Mouse (Mus musculus) spleen, postnatal 36 days (tissue): ENCODE measurements around the gene Khdrbs2.

ENCODE experiments used
- DNase-seq, 2 experiments: peaks; one replicate each; pipeline ENCODE4 v3.0.0; 2022; ENCODE audit warnings: low spot score in 2 of 2, mixed read lengths in 1 of 2

The Khdrbs2 gene

DNA sequence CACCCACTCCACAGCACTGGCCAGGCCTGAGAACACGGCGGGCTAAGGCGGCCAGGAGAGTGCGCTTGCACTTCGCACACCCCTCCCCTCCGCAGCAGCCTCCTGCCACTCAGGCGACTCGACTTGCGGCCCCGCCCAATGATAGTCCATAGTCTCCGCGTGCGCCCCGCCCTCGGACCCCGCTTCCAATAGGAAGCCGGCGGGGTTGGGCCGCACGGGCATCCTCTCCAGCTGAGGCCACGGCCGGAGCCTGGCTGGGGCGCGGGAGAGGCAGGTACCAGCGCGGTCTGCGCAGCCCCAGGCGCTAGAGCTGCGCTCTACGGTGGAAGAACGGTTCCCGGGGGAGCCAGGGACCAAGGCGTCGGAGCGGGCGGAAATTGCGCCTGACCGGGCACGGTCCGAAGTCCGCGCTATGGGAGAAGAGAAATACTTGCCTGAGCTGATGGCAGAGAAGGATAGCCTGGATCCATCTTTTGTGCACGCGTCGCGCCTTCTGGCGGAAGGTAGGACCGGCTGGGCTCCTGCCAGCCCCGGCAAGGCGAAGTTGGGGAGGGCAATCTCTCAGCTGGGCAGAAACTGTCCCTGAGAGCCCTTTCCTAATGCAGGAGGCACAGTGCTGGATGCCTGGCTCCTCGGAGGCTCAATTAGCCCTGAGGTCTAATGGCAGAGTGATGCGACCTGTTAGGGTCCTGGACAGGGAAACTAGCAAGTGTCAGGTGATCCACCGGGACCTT, at the start of gene Khdrbs2:
Gene Khdrbs2 (plus strand): TSS at position 209 of the 734 bp plus-strand sequence.
- no peak for DNase-seq

DNA sequence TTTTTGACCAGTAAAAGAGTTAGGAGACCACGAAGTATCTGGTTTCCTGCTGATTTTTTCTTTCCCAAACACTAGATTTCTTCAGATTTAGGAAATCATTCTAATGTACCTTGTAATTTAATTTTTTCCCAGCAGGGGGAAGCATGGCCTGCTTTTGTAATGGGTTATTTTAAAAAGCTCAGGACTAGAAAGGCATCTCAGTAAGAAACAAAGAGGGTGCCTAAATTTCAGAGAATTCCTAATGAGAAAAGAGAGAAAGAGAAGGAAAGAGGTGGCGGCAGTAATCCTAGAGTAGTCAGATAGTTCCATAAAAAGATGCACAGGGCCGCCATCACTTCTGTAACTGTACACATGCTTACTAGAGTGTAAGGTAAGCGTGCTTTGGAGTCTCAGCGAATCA, 2.1 kb downstream of the Khdrbs2 start:
- DNase-seq: no peak

DNA sequence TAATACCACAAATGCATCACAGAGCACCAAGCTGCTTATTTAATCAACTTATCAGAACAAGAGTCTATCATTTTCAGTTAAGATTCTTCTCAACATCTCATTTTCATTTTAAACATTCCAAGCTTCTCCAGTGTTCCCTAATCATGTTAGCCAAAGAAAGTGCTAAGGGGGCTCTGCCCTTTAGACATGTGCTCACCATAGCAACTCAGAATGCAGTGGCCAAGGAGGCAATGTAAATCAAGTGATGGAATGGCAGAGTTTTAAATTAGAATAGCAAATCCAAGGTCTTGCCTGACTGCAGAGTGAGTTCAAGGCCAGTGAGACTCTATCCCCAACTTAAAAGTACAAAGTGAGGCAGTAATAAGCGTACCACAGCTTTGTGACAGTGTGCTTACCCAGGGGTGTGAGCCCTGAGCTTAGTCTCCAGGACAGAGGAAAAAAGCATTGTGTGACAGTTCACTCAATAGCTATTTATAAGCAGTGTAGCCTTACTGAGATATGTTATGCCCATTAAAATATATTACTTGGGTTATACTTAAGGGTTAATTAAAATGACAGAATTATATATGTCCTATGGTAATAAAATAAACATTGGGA, 27.2 kb downstream of the Khdrbs2 start:
- no peak for DNase-seq

DNA sequence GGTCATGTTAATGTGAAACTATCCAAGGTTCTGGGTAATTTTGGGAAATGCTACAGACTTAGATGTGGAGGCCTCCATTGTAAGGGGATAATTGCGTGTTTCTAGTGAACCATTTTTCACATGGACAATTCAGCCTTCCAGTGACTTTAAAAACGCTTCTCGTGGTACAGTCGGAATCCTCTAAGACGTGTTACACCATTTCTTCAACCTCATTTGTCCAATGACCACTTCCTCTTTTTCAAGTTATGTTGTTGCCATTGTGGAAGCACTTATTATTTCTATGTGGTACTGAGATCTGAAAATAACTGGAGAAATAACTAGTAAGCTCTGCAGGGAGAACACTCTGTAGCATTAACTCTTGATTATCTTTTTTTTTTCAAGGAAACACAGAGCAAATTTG, 75.9 kb downstream of the Khdrbs2 start:
- no peak for DNase-seq

DNA sequence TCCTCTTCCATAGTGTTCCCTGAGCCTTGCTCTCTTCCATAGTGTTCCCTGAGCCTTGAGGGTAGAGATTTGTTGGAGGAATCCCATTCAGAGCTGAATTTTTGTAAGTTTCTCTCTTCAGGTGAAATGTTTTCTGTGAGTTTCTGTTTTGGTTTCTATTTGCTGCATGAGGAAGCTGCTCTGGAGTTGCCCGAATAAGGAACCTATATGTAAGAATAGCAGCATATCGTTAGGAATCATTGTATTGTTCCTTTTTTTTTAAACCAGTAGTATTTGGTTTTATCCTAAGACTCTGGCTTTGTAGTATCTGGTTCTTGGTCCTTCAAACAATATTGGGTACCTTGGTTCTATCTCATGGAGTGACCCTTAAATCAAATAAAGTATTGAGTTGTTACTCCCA, 77.1 kb downstream of the Khdrbs2 start:
- no peak for DNase-seq

DNA sequence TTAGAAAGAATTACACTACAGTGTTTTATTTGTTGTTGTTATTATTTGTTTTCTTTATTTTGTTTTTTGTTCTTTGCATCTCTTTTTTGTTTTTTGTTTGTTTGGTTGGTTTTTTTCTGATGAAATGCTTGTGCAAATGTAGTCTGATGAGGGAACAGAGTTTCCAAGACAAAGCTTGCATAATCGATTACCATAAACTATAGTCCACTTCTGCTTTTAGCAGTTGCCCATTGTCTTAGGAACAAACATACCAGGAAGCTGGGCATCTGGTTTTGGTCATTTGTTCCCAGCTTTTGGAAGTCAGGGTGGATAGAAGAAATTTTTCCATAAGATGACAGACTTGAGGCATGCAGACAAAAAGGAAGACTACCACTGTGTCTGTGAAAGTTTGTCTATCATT, 77.8 kb downstream of the Khdrbs2 start:
- no peak for DNase-seq

DNA sequence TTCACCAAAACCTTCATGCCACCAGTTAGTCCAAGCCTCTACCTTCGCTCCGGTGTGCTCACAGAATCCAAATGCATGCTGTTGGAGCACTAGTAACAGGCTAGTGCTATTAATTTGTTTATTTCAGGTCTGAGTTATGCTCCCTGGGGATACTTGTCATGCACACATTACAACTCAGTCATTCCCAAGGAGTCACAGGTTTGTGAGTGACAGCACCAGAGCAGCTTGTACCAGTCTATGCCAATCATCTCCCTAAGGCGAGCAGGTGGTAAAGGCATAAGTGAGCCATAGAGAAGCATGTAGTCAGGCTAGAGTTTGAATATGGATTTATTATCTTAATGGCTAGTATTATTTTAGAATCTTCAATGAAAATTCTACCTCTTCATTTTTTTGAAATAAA, 86.4 kb downstream of the Khdrbs2 start:
- no peak for DNase-seq

DNA sequence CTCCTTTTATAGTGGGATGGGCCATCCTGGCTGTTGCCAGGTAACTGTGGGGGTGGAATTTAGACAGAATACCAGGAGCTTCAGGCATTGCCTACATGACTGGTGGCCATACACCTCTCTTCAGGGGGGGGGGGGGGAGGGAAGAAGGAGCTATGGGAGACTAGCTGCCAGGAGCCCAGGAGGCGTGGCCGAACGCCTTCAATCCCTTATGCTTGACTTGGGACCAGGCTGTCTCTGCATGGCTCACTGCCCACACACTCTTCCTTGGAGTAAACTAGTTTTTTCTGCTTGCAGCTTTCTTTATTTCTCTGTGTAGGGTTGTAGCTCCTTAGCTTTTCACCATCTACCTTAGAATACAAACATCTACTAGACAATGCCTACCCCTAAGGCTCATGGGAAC, 98.0 kb downstream of the Khdrbs2 start:
- DNase-seq: no peak

DNA sequence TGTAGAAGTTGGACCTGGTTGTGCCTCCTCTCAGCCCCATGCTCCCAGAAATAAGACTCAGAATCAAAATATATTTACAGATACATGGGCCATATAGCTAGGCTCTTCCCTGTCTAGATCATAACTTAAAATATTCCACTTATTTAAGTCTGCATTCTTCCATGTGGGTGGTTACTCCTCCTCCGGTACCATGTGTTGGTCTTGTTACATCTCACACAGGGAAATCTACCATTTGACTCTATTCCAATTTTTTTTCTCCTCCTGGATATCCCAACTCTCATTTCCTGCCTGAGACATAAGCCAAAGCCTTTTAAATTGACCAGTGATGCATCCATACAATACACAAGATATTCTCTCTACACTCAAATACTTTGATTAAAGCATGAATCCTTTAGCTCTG, 122.2 kb downstream of the Khdrbs2 start:
- DNase-seq: no peak

DNA sequence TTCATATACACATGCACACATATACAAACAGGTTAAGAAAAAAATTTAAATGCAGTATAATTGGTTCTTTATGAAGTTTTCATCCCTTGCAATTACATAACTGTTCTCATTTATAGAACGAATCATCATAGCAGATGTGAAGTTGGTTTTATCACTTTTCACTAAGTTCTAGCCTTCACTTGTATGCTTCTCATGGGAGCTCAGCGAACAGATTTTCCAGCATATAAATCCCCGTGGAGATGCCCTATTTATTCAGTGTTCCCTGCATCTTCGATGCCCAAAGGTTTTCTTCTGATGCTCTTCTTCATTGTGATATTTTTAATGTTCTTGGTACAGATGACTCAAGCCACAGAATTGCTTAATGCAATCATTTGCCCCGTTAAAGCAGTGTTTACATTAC, 128.9 kb downstream of the Khdrbs2 start:
- no peak for DNase-seq

DNA sequence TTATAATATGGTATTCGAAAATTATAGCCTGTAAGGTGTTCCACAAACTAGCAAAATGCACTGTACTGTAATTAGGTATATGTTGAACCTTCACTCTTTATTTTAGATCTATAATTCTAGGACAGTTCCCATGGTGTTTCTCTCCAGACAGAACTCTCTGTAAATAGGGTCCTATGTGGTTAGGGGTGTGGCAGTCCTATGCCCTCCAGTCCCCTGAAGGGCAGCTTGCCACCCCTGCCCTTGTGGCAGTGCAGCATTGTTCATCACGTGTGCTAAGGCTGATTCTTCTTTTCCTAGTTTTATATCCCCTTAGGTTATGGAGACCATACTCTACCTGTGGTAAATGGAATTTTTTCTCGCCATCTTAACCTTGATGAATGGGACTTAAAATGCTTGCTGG, 136.6 kb downstream of the Khdrbs2 start:
- no peak for DNase-seq

DNA sequence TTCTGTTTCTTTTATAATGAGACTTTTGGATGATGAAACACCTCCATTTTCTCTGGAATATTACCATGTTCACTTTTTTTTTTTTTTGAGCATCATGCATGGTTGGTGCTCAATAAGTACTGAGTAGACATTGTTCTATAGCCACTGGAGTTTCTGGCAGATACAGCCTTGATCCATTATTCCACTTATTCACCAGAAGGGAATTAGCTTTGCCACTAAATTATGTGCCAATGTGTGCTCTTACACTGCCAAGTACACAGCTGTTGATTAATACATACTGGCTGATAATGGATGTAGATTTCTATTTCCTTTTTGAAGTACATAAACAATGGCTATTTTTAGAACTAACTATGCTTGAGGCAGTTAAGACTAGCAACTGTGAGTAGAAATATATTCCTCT, 137.1 kb downstream of the Khdrbs2 start:
- DNase-seq: no peak

DNA sequence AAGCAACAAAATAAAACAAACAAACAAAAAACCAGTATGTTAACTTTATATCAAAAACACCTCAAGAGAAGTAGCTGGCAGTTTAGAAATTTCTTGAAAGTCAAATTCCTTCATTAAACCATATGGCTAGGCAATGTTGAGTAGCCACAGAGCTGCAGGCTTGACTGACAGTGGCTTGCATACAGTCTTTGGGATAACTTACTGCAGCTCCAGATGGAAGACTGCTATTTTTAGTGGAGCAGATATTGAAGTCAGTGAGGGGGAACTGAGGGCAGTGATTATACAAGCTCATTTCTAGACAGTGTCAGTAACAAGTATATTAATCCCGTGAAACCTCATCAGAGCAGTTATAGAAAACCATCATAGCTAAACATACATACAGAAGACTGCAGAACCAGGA, 166.6 kb downstream of the Khdrbs2 start:
- no peak for DNase-seq

DNA sequence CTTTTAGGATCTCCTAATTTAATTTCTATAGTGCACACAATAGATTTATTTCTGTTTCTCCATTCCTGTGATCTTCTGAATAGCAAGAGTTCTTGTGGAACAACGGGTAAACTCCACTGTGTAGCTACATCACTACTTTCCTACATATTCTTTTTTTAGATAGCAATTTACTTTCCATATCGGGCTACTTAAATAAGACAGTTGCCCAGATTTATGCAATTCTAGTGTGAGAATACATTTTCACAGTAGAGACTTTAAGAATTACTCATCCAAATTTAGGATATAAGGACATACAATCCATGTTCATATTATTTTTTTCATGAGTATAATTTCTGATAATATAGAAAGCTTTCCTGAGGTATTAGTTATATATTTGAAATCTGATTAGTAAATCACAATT, 175.0 kb downstream of the Khdrbs2 start:
- DNase-seq: no peak

DNA sequence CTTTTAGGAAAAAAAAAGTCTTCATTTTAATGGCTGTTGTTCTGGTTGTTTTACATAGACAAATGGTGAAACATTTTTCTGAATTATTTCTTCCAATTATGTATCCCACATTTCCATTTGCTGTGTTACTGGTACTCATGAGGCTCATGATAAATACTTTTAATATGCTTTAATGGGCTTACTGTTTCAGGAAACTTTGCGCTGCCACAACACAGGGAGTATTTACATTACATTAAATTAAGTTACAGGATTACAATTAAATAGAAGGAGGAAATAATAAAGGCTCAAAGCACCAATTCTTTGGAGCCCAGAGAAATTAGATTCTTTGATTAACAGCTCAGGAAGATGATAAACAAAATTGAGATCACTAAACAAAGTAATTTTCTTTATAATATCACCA, 179.6 kb downstream of the Khdrbs2 start:
- no peak for DNase-seq

DNA sequence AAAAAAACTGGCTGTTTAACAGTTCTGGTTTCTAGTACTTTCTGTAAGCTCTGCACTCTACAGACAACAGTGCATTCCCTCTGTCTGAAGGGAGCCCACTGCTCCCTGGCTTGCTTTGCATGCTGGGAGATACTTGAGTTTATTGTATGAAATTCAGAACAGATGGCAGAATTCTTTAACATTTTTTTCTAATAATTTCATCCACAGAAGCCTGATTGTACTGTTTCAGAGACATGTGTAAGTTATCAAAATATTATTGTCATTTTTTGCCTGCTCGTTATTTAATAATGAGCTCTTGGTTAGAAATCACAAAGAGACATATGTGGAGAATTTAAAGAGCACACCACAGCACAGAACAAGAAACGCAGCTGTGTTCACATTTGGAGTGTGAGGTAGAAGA, 191.0 kb downstream of the Khdrbs2 start:
- DNase-seq: no peak

DNA sequence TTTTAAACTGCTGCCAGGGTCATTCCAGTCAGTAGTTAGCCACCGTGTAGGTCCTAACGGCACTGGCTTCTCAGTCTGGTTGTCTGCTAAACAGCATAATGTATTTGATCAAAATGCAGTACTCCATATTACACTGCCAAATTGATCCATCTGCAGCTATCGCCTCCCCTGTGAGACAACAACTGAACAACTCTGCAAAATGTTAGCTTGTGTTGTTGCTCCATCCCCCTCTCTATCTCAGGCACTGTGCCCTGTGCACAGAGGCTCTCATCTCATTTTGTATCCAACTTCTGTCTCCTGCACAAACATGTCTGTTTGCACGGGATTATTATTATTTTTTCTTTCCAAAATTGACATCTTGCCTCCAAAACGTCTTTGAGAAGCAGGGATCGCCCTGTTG, 225.0 kb downstream of the Khdrbs2 start:
- DNase-seq: no peak

DNA sequence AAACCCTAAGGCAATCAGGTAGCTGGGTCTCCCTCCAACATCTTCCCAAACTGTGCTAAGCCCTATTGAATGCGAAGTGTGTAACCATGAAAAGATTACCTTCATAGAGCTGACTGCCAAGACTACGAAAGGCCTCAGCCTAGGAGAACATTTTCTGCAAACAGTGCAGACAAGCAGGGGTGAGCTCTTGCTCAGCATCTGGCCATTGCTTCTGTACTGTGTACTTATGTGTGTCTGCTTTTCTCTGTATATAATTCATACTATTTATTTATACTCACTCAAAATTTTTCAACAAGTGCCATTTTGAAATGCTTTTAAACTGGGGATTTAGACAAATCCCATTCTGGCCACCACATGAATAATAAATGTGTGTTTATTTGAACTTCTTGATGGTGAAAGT, 235.1 kb downstream of the Khdrbs2 start:
- DNase-seq: no peak

DNA sequence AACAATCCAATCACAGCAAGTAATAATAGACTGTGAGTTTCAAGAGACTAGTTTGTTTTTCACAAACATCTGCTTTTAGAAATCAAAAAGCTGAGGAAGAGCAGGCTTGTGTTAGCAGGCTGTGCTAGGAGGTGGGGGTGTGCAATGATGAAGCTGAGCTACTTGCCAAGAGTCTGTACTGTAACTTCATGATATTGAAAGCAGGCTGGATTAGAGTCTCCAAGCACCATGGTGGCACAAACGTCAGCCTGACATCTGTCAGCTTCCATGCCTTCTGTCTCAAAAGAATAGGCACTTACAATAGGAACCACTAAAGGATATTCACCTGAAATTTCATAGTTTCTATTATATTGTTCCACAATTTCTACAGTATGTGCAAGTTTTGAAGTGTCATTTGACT, 255.9 kb downstream of the Khdrbs2 start:
- no peak for DNase-seq

DNA sequence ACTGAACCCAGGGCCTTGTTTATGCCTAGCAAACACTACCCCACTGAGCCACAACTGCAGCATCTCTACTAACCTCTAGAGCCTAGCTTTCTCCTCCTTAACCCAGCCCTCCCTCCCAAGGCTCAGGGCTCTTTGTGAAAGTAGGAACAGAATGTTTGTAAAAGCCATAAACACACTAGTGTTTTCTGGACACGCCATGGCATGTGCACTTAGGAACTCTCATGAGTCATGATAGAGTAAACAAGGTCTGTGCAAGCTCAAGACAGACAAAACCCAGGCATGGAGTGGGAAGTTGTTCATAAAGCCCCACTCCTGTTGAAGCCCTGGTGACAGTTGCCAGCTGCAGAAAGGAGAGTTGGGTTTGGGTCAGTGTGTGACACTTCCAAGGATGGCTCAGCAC, 257.0 kb downstream of the Khdrbs2 start:
- no peak for DNase-seq

DNA sequence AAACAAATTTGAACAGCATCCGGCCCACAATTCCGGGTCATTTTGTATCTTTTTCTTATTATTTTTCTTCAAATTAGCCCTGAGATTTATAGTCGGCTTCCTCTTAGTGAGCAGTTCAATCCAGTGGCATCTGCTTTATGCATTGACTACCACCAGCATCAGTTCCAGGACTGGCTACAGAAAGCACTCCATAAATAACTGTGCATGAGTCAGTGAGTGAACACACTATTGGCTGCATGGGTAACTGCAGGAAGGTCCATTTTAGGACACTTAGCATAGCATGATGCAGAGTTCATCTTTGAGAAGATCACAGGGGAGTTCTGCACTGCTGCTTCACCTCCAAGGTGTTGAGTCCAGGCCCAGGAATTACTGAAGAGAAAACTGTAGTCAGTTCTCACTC, 258.0 kb downstream of the Khdrbs2 start:
- DNase-seq: no peak

DNA sequence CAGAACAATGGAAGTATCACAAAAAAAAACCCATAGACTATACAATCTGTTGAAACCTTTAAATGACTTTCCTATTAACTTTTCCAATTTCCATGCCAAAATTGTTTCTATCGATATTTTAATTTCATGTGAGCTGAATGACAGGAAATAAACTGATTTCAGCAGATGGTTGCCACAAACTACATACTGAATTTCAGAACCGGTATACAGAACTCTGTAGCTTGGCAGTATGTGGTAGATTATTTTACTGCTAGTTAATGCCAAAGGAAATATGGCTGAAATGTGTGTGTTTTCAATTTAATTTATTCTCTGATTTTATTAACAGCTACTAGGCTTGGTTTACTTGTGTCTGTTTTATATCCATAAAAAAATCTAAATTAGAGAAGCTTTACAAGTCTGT, 260.6 kb downstream of the Khdrbs2 start:
- DNase-seq: no peak

DNA sequence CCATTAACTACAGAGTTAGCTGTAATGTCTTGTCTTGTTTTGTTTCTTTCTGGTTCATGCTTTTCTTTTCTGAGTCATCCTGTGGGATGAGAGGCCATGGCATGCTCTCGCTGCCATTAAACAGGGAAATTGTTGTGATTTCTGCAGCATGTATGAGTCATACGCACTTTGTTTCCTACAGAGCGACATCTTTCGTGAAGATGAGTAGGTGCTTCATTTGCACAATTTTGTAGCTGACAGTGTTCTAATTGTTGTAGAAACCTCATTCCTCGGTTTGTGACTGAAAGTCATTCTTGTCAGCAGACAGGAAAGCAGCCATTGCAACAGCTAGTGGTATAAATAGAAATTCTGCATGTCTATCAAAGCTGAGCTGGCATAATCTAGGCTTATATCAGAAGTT, 271.4 kb downstream of the Khdrbs2 start:
- no peak for DNase-seq

DNA sequence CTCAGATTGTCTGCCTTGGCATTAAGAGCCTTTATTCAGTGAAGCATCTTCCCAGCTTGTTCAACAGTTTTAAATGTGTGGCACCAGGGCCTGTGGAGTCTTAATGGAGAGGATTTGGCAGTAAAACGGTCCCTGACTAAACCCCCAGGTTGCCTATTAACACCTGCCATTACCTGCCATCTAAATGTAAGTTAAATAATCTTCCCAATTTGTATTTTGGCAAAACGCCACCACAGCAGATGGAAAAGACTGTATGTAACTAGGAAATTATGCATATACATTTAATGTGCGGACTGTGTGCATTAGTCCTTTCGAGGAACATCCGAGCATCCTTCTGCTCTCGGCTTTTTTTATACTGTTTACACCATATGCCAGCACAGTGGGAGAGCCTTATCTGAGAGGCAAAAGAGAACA, 290.6 kb downstream of the Khdrbs2 start:
- DNase-seq: no peak
